Comparison of ENCODE assay signal across 10 mouse cellular contexts in genomic region chr7:69949647-69950121, GRCm38 (mm10).
A peak's percentile ranks its signal among the peaks of the same experiment; 100 is the strongest.
DNase-seq lines count a peak whose midpoint lies in the region; ATAC-seq and TF ChIP-seq lines count a peak whose summit lies in the region.
"Had no signal": no experiment of that assay in that cellular context is flagged by ENCODE, and none has a peak within 500 bp of the region (broad histone marks: within the 10 kb centered on the region; RNA-seq: fewer than 3 reads in every experiment).

No protein-coding gene starts in this region.

- peaks cover 53% of the 10 kb centered on the region for H3K27me3 ChIP-seq in hindbrain, embryonic 14.5 days (ENCODE audit: control insufficient read depth, insufficient read depth, low read length)
- no peaks in the 10 kb centered on the region for H3K27me3 ChIP-seq in myocyte (ENCODE audit: control insufficient read depth, insufficient read depth, insufficient read length)

- no peak overlapping the region for H3K4me3 ChIP-seq in hindbrain, embryonic 14.5 days (replicated peaks; ENCODE audit: low read length)
- H3K4me3 ChIP-seq in myocyte, result no peak overlapping the region

- 16% methylated on average over 10 of the region's 10 CpGs for WGBS in hindbrain, embryonic 14.5 days

- no peak overlapping the region for H3K9ac ChIP-seq in hindbrain, embryonic 14.5 days

- H3K36me3 ChIP-seq in hindbrain, embryonic 14.5 days (replicated peaks; ENCODE audit: control insufficient read depth, insufficient read depth), result no peaks in the 10 kb centered on the region
- H3K36me3 ChIP-seq in myocyte (ENCODE audit: control insufficient read depth, insufficient read depth), result no peaks in the 10 kb centered on the region

- H3K79me2 ChIP-seq in myocyte (ENCODE audit: control insufficient read depth, insufficient read depth), result no peaks in the 10 kb centered on the region

- TF ChIP-seq POLR2A in myocyte (IDR thresholded peaks at IDR 0.05; ENCODE audit: insufficient read length, low read depth), result no peak

- no peak for DNase-seq in cerebellum, adult 9-10 months
- peak; percentile 9 for DNase-seq in embryo, embryonic 10 days (ENCODE audit: low spot score)
- peak; percentile 45 for DNase-seq in hindbrain, embryonic 14.5 days (ENCODE audit: low spot score)
- DNase-seq in frontal cortex, postnatal 14 days (ENCODE audit: low spot score in 2 of 2), result no peak
- DNase-seq in layer of hippocampus, postnatal 14 days (ENCODE audit: low spot score in 2 of 2), result no peak
- DNase-seq in adrenal gland, adult (ENCODE audit: inconsistent age in 2 of 2, low spot score in 1 of 2), result no peak
- DNase-seq: layer of hippocampus, adult 9-11 months had no signal

- no peak overlapping the region for H3ac ChIP-seq in myocyte (ENCODE audit: control insufficient read depth, insufficient read length)

- no peak overlapping the region for H3K27ac ChIP-seq in hindbrain, embryonic 14.5 days

- ATAC-seq in cerebellum, adult (ENCODE audit: insufficient number of reproducible peaks, low FRiP score, low TSS enrichment), result peak; percentile 52; the same call in 1 of the 2 replicates
- 0 out of 2 replicates have a peak, but pooled peaks have one; percentile 37 for ATAC-seq in hindbrain, embryonic 14.5 days (ENCODE audit: low FRiP score)
- ATAC-seq: activated CD4-positive, CD25-positive, alpha-beta regulatory T cell, adult 4 months had no signal

- H3K4me2 ChIP-seq in hindbrain, embryonic 14.5 days (replicated peaks), result peak overlapping the region; percentile 18; the same call in 1 of the 2 replicates
- no peak overlapping the region for H3K4me2 ChIP-seq in myocyte (ENCODE audit: low read depth)

- peaks cover 6% of the 10 kb centered on the region; the same call in 1 of the 2 replicates for H3K4me1 ChIP-seq in hindbrain, embryonic 14.5 days (replicated peaks; ENCODE audit: control insufficient read depth, insufficient read depth, low read length)

- H3K9me3 ChIP-seq in hindbrain, embryonic 14.5 days (ENCODE audit: control insufficient read depth, low read length), result no peaks in the 10 kb centered on the region

TF ChIP-seq in myocyte, 11 proteins besides CTCF, POLR2A, EP300 and RAD21:
- no peak for TF ChIP-seq TCF3 (IDR thresholded peaks at IDR 0.05; ENCODE audit: insufficient read length, low read depth)
- peak in 1 of 3 experiments; percentile 65 for TF ChIP-seq MYOG (IDR thresholded peaks at IDR 0.05; ENCODE audit: control insufficient read depth in 1 of 3, insufficient read depth in 1 of 3, insufficient read length in 2 of 3, low read depth in 2 of 3)
- TF ChIP-seq MYOD1 (IDR thresholded peaks at IDR 0.05; ENCODE audit: control insufficient read depth in 1 of 3, insufficient read length in 2 of 3, low read depth in 2 of 3), result peak in 2 of 3 experiments; percentile 63 to 85

Comparison
In these comparisons a context has a peak if more than half of its experiments do, and no peak if none do; other contexts are left out.
1. DNase-seq: peak in embryo, embryonic 10 days (single experiment) and hindbrain, embryonic 14.5 days (single experiment); none in cerebellum, adult 9-10 months (single experiment), frontal cortex, postnatal 14 days (0 of 2), layer of hippocampus, postnatal 14 days (0 of 2) and adrenal gland, adult (0 of 2).